Mouse (Mus musculus): ENCODE data around the gene Dusp10. TPM values are rescaled to one million over a fixed set of nuclear protein-coding genes. Genes with fewer than 3 reads are reported as not detected.
A peak's percentile ranks its signal among the peaks of the same experiment; 100 is the strongest.

Dusp10 gene
- total RNA-seq, 2 experiments from 2014 or later, result 6.1 to 6.8 TPM

DNA sequence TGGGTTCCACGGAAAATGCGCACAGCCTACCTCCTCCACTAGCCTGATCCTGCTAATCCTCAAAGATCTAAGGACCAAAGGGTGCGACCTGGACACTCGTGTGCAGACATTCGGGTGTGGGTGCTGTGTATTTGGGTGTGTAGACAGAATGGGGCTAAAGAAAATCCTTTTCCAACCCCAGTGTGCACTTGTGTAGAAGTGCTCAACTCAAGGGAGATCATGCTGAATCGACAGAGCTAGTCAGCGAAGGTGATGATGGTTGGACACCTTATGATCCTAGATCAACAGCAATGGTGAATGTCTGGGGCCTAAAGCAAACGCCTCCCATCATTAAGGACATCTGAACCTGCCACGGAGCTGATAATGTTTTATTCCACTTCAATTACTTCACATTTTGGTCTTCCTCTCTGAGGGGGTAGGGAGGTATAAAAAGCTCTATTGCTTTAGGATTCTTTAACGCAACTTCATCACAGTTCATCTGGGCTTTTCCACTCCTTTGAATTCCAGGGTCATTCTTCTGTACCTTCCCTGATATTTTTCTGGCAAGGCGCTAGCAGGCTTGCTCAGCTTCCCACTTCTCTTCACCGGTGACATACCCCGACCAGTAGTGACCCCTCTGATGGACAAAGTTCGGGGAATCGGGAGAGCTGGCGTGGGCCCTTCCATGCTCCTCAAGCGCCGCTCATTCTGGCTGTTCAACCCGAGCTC, 19.7 kb downstream of the Dusp10 start:
- DNase-seq (ENCODE audit: extremely low spot score in 1 of 2, low spot score in 2 of 2), result no peak
- intact Hi-C loops (cut with DNase I), result loop anchor here (5.0 to 10.0 kb wide), 2 partner anchors 154 to 1748 kb away; partner anchors contain the start of gene Degs1
- H3K27ac ChIP-seq, result peak overlapping the region; percentile 83
- H3K4me3 ChIP-seq, result peak overlapping the region; percentile 82
- TF ChIP-seq CTCF (IDR thresholded peaks at IDR 0.05), result no peak

DNA sequence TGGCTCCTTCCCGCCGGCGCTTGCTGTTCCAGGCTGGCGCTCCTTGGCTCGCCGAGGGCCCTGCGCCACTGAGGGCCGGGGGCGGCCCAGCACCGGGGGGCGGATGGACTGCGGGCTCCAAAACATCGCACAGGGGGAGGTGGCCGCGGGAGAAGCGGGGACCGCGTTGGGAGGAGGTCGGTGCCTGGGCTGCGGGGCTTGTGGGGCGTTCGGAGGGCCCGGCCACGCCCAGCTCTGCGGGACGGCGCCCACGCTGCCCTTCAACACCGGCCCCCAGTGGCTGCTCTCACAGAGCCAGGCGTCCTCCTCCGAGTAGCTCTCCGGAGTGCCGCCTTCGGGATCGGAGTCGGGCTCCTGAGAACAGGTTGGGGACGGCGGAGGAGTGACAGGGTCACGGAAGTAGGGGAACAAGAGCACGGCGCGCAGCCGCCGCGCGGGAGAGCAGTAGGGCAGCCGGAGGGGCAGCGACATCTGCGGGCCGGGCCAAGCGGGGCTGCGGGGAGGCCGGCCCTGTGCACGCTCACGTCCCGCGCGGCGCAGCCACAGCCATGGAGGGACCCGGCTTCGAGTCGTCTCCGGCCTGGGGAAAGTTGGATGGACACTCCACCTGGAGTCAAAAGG, 20.4 kb downstream of the Dusp10 start:
- Histone ChIP-seq H3K27ac (peak overlapping the region; percentile 83), H3K4me3 (peak overlapping the region; percentile 82)
- TF ChIP-seq CTCF (IDR thresholded peaks at IDR 0.05), result peak; percentile 29
- intact Hi-C loops (cut with DNase I), result loop anchor here (2.0 to 10.0 kb wide), 3 partner anchors 154 to 1749 kb away; partner anchors contain the start of gene Degs1
- peak; percentile 51 to 63 for DNase-seq (ENCODE audit: extremely low spot score in 1 of 2, low spot score in 2 of 2)

DNA sequence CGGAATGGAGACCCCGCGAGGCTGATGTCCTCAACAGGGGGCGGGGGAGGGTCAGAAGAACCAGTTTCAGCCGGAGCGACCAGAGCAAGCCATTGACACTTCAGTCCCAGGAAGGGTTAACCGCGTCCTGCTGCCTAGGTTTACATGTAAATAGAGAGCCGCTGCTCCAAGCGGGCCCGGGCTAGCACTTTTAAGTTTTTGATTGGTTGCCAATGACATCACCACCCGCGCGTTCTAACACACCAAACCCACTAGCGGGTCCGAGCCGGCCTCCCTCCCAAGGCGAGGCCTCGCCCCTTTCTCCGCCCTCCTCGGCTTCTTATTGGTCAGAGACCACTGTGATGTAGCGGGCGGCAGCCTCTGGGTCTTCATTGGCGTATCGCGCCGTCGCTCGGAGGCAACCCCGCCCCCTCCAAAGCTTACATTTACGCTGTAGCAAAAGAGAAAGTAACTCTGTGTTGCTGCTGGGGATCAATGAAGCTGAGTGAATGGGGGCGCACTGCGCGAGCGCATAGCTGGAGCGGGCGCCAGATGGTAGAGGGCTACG, 21.0 kb downstream of the Dusp10 start, which contains the start of gene 1700056E22Rik:
Gene 1700056E22Rik, minus strand, starts transcription at position 291 of the 547 bp plus-strand sequence.
- TF ChIP-seq CTCF (IDR thresholded peaks at IDR 0.05), result no peak

DNA sequence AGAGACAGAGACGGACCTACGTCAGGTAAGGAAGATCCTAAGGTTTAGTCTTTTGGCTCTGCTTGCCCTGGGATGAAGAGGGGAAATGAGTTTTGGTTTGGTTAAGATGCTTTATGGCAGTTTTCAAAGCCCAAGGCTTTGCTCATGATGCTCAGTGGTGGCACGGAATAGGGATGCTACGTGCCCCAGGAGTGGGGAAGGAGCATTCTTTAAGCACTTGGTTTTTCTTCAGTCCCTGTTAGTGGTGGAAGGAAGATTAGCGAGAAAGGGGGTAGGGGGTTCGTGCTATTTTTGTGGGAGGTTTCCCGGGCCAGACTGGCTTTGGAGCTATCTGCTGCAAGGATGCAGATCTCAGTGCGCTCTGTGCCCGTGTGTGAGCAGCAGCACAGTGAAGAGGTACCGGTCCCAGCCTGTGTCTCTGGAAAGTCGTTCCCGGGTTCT, 21.7 kb downstream of the Dusp10 start:
- TF ChIP-seq CTCF (IDR thresholded peaks at IDR 0.05), result no peak
- H3K27ac ChIP-seq, result peak overlapping the region; percentile 51
- intact Hi-C loops (cut with DNase I), result loop anchor here (2.0 to 10.0 kb wide), 3 partner anchors 153 to 1750 kb away; partner anchors contain the start of gene Degs1
- peak in 1 of 2 experiments; percentile 31 for DNase-seq (ENCODE audit: extremely low spot score in 1 of 2, low spot score in 2 of 2)
- H3K4me3 ChIP-seq, result peak overlapping the region; percentile 82

More for the DNA sequence above, 21.0 kb downstream of the Dusp10 start, which contains the start of gene 1700056E22Rik:
- peak within 1 kb of the TSS; percentile 83 for H3K27ac ChIP-seq
- intact Hi-C loops (cut with DNase I), result loop anchor here (2.0 to 10.0 kb wide), 3 partner anchors 153 to 1749 kb away; partner anchors contain the start of gene Degs1
- DNase-seq (ENCODE audit: extremely low spot score in 1 of 2, low spot score in 2 of 2), result peak; percentile 93 to 97
- H3K4me3 ChIP-seq, result peak within 1 kb of the TSS; percentile 82

DNA sequence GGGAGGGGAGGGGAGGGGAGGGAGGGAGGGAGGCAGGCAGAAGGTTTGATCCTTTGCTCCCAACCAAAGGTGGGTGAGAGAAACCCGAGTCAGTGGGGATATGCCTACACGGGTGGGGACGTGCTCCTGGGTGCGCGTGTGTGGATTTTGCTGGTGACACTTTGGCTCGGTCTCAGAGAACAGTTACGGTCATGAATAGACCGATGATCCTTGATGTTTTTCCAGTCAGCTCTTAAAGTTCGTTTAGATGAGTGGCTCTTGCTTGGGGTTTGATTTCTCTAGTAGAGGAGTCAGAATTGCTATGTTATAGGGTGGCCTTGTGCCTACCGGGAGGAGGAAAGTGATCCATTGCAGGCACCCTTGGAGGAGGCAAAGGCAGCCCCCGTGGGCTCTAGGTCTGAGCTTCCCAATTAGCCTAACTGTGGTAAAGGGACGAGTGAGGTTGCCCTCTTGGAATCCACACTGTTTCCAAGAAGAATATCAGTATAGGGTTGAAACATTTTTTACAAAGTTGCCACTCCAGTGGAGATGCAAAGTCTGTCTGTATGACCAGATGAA, 22.3 kb downstream of the Dusp10 start:
- intact Hi-C loops (cut with DNase I), result loop anchor here (2.0 to 10.0 kb wide), 2 partner anchors 199 to 1751 kb away; partner anchors contain the start of gene Degs1
- no peak for DNase-seq (ENCODE audit: extremely low spot score in 1 of 2, low spot score in 2 of 2)
- H3K4me3 ChIP-seq, result peak overlapping the region; percentile 82
- no peak for TF ChIP-seq CTCF (IDR thresholded peaks at IDR 0.05)
- no peak overlapping the region for H3K27ac ChIP-seq

DNA sequence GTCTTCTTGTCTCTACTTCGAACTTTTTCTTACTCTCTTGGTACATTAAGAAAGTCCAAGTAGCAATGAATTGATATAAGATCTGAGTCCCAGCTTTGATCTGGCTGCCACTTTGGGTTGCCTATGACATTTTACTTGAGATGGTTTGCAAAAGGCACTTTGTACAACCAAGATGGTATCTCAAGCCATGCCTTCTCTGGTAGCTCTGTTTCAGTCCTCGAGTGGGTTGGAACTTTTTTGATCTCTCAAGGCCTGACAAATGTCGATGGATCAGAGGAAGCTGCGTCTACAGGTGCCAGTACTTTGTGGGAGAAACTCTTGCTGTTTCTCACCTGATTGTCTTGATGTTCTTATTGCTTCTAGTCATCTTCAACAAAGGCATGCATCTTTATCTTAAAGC, 24.7 kb downstream of the Dusp10 start:
- DNase-seq (ENCODE audit: extremely low spot score in 1 of 2, low spot score in 2 of 2), result no peak
- TF ChIP-seq CTCF (IDR thresholded peaks at IDR 0.05), result no peak
- H3K4me3 ChIP-seq, result no peak overlapping the region
- H3K27ac ChIP-seq, result no peak overlapping the region
- intact Hi-C loops (cut with DNase I), result loop anchor here (10.0 kb wide), 1 partner anchor 1753 kb away; the partner anchor contains the start of gene Degs1

DNA sequence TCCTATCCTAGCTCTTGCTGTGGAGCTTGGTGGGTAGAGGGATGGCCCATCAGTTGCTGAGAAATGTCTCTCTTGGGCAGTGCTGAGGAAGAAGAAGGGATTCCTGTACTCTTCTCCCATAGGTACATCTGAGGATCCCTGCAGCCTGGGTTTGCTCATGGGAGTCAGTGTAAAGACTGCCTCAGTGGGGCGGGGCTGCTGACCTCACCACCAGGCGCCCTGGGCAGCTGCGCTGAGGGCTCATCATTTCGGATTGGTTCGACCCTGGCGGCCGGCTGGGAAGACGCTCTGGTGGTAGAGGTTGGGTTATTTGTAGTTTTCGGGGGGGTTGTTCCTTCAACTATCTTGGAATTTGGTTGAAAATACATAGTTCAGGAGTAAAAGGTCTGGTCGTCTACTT, 26.2 kb downstream of the Dusp10 start:
- intact Hi-C loops (cut with DNase I), result loop anchor here (10.0 kb wide), 1 partner anchor 1754 kb away; the partner anchor contains the start of gene Degs1
- no peak overlapping the region; the same call in 1 of the 2 replicates for H3K4me3 ChIP-seq

DNA sequence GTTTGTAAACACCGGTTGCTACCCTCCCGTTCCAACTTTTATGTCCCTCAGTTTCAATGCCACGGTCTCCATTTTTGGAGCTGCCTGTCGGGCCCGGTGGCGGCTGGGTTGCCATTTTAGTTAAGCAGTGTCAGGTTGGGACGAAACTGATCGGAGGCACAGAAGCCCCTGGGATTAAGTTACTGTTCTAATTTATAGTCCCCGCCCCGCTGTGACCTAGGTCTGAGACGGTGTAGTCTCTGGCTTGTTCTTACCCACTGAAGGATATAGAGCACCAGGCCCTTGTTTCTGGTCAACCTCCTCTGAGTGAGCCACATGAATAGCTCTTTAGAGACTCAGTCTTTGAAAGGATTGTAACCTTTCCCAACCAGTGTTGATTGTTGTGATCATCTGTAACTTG, 27.1 kb downstream of the Dusp10 start:
- Histone ChIP-seq H3K27ac (peak overlapping the region; percentile 7; the same call in 1 of the 2 replicates), H3K4me3 (0 out of 2 replicates have a peak overlapping the region, but pooled peaks have one; percentile 9)
- no peak for TF ChIP-seq CTCF (IDR thresholded peaks at IDR 0.05)
- intact Hi-C loops (cut with DNase I), result no loop called here
- DNase-seq (ENCODE audit: extremely low spot score in 1 of 2, low spot score in 2 of 2), result no peak

More for the DNA sequence above, 26.2 kb downstream of the Dusp10 start:
- no peak; the same call in 1 of the 2 replicates for TF ChIP-seq CTCF (IDR thresholded peaks at IDR 0.05)
- H3K27ac ChIP-seq, result no peak overlapping the region
- DNase-seq (ENCODE audit: extremely low spot score in 1 of 2, low spot score in 2 of 2), result no peak

DNA sequence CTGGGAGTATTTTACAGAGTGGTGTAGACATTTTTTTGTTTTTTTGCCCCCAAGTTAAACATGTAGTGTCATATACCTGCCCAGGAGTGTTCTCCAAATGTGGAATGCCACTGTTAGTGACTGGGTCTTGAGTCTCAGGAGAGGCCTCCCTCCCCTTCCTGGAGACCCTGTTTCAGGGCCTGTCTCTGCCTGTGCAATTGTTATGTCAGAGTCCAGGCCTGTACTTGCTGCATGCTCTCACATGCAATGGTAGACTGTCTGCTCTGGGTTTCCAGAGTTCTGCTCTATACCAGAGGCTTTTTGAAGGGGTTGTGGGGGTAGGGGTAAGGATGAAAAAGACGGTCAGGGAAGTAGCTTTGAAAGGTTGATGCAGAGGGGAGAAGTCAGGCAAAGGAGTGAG, 27.8 kb downstream of the Dusp10 start:
- no peak for TF ChIP-seq CTCF (IDR thresholded peaks at IDR 0.05)
- Histone ChIP-seq H3K27ac (no peak overlapping the region), H3K4me3 (no peak overlapping the region)
- intact Hi-C loops (cut with DNase I), result no loop called here
- DNase-seq (ENCODE audit: extremely low spot score in 1 of 2, low spot score in 2 of 2), result no peak

DNA sequence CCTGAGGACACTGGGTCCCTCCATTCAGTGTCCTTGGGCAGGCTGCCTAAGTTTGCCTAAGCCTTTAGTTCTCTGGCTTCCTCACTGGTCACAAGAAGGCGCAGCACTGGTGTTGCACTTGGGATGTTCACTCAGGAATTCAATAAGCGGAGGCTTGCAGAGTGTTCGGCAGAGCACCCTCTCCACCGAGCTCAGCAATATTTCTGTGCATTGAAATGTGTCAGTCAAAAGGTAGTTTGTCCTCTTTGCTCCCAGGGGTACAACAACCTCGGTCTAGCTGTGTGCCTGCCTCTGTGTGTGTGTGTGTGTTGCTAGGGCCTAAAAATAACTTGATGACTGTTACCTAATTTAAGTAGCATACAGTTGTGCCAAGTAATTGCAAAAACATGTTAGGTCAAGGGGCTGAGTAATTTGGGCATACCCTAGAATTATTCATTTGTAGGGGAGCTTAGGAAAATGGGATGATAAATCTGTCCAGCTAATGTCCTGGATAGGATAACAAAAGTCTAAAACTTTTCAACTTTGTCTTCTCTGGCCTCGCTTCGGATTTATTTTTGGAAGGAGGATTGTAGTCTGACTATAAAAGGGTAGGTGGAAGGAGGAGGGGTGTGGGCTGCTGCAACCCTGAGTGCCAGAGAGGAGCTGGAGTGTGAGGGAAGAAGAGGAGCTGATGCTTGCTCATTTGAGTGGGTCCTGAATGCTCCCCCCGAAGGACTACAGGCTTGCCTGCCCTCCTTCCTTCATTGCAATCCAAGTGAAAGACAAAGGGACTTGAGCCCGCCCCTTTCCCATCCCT, 28.9 kb downstream of the Dusp10 start:
- DNase-seq (ENCODE audit: extremely low spot score in 1 of 2, low spot score in 2 of 2), result no peak
- intact Hi-C loops (cut with DNase I), result no loop called here
- Histone ChIP-seq H3K27ac (no peak overlapping the region), H3K4me3 (no peak overlapping the region; the same call in 1 of the 2 replicates)
- TF ChIP-seq CTCF (IDR thresholded peaks at IDR 0.05), result no peak

Measured in left cerebral cortex, adult 2 months (tissue).